Mouse (Mus musculus) heart, postnatal 0 days (tissue): Measurements from ENCODE around the gene Mmp23. TPM values are rescaled to one million over a fixed set of nuclear protein-coding genes. Genes with fewer than 3 reads are reported as not detected.

ENCODE experiments used
- ATAC-seq: fragments of 200-750 bp; cut with Nextera tagmentation; 2 replicates; pipeline ENCODE4 v1.8.0; 2017; ENCODE audit warnings: low read depth, moderate number of reproducible peaks, moderate library complexity; ENCODE audit not compliant: insufficient read depth
- DNase-seq: peaks from one replicate; pipeline ENCODE4 v3.0.0-alpha.2; 2016; ENCODE audit warnings: low spot score
- H3K27ac ChIP-seq: fragments of 300-500 bp; sonication (generic); 2 replicates; pipeline ENCODE4 v1.5.1; 2014; ENCODE audit warnings: low read depth, mild to moderate bottlenecking
- H3K27me3 ChIP-seq: fragments of 300-500 bp; sonication (generic); 2 replicates; pipeline ENCODE4 v1.6.1; 2014; ENCODE audit warnings: low read length, mixed read lengths; ENCODE audit not compliant: control insufficient read depth, insufficient read depth
- H3K36me3 ChIP-seq: fragments of 300-500 bp; sonication (generic); replicated peaks from 2 replicates; pipeline ENCODE4 v1.6.1; 2014; ENCODE audit warnings: low read length, mixed read lengths; ENCODE audit not compliant: control insufficient read depth, insufficient read depth
- H3K4me1 ChIP-seq: fragments of 300-500 bp; sonication (generic); 2 replicates; pipeline ENCODE4 v1.6.1; 2014; ENCODE audit warnings: antibody characterized with exemption; ENCODE audit not compliant: control insufficient read depth, insufficient read depth
- H3K4me2 ChIP-seq: fragments of 300-500 bp; sonication (generic); 2 replicates; pipeline ENCODE4 v1.6.1; 2014; ENCODE audit warnings: low read depth, mild to moderate bottlenecking, low read length, moderate library complexity
- H3K4me3 ChIP-seq: fragments of 300-500 bp; sonication (generic); 2 replicates; pipeline ENCODE4 v1.5.1; 2014; ENCODE audit warnings: low read depth, low read length
- H3K9ac ChIP-seq: fragments of 300-500 bp; sonication (generic); replicated peaks from 2 replicates; pipeline ENCODE4 v1.6.1; 2014; ENCODE audit warnings: low read depth, low read length, mixed read lengths
- H3K9me3 ChIP-seq: fragments of 300-500 bp; sonication (generic); replicated peaks from 2 replicates; pipeline ENCODE4 v1.6.1; 2016; ENCODE audit warnings: low read length; ENCODE audit not compliant: control insufficient read depth
- CTCF ChIP-seq: IDR thresholded peaks from 2 replicates; pipeline ENCODE4 v1.5.1; 2016; ENCODE audit warnings: antibody characterized with exemption, control low read depth, low read depth
- EP300 ChIP-seq: IDR thresholded peaks from 2 replicates; pipeline ENCODE4 v1.6.1; 2016; ENCODE audit warnings: antibody characterized with exemption, low read depth
- WGBS: fragments of 180-500 bp; shearing (Covaris S2); extraction: QIAGEN DNeasy Blood & Tissue Kit; methylation state at CpG from one replicate; pipeline ENCODE4 v1.1.7; 2014; 5-methylcytosine and 5-hydroxymethylcytosine counted together
- polyA plus RNA-seq: library from polyadenylated mRNA; unstranded; fragments of >200 nt; fragmentation: Nextera tagmentation; extraction: Ambion mirVana; gene quantifications from 2 replicates; pipeline ENCODE4 v1.2.1, GENCODE M21; 2015
- total RNA-seq: library from RNA; depleted of rRNA; stranded (reverse); fragments of >200 nt; gene quantifications from 2 replicates; pipeline ENCODE4 v1.2.3, GENCODE M21; 2014; ENCODE audit warnings: low replicate concordance

Mmp23 gene
- total and polyA plus RNA-seq, 2 experiments from 2014 or later: 49.8 to 66.6 TPM

GRCm38 (mm10) chr4:155624338-155625291 lies 28.6 kb downstream of the Mmp23 start, which contains the start of gene Cdk11b:
TSS of gene Cdk11b (plus strand) at chr4:155624854.
- Histone ChIP-seq H3K9ac (peak within 1 kb of the TSS; percentile 91), H3K9me3 (no peaks in the 10 kb centered on the region), H3K27ac (peak within 1 kb of the TSS; percentile 91), H3K36me3 (peaks cover 47% of the 10 kb centered on the region), H3K4me3 (peak within 1 kb of the TSS; percentile 97), H3K27me3 (no peaks in the 10 kb centered on the region), H3K4me1 (peaks cover 9% of the 10 kb centered on the region), H3K4me2 (peak within 1 kb of the TSS; percentile 80)
- ATAC-seq (peak; percentile 100), DNase-seq (peak; percentile 99)
- TF ChIP-seq CTCF (no peak), EP300 (peak; percentile 80; the same call in 1 of the 2 replicates)
- under 1% methylated on average over 83 of the region's 84 CpGs for WGBS

GRCm38 (mm10) chr4:155618321-155618720 lies 34.9 kb downstream of the Mmp23 start:
- H3K9me3 ChIP-seq: no peaks in the 10 kb centered on the region

GRCm38 (mm10) chr4:155613264-155613663 lies 39.9 kb downstream of the Mmp23 start:
- Histone ChIP-seq H3K4me3 (no peak overlapping the region), H3K9ac (no peak overlapping the region), H3K27ac (no peak overlapping the region), H3K27me3 (no peaks in the 10 kb centered on the region), H3K4me2 (no peak overlapping the region), H3K9me3 (no peaks in the 10 kb centered on the region), H3K4me1 (no peaks in the 10 kb centered on the region), H3K36me3 (peaks cover 78% of the 10 kb centered on the region)
- 90% methylated on average over 3 of the region's 3 CpGs for WGBS
- ATAC-seq: no peak
- DNase-seq: no peak
- TF ChIP-seq CTCF (no peak), EP300 (no peak)

More at GRCm38 (mm10) chr4:155618321-155618720, 34.9 kb downstream of the Mmp23 start:
- Histone ChIP-seq H3K4me1 (no peaks in the 10 kb centered on the region), H3K9ac (no peak overlapping the region), H3K36me3 (peaks cover 75% of the 10 kb centered on the region), H3K4me2 (no peak overlapping the region), H3K4me3 (no peak overlapping the region), H3K27me3 (no peaks in the 10 kb centered on the region), H3K27ac (no peak overlapping the region)
- no peak for DNase-seq
- ATAC-seq: no peak
- no peak for TF ChIP-seq EP300
- TF ChIP-seq CTCF: no peak
- 79% methylated on average over 5 of the region's 5 CpGs for WGBS

GRCm38 (mm10) chr4:155611860-155612259 lies 41.3 kb downstream of the Mmp23 start:
- Histone ChIP-seq H3K4me1 (no peaks in the 10 kb centered on the region), H3K36me3 (peaks cover 65% of the 10 kb centered on the region), H3K27me3 (no peaks in the 10 kb centered on the region), H3K4me2 (no peak overlapping the region), H3K9ac (no peak overlapping the region), H3K4me3 (no peak overlapping the region), H3K27ac (no peak overlapping the region), H3K9me3 (no peaks in the 10 kb centered on the region)
- ATAC-seq (no peak), DNase-seq (no peak)
- WGBS: 74% methylated on average over 3 of the region's 3 CpGs
- TF ChIP-seq CTCF (no peak), EP300 (no peak)

GRCm38 (mm10) chr4:155606825-155607224 lies 46.4 kb downstream of the Mmp23 start:
- no peak overlapping the region for H3K4me2 ChIP-seq
- no peaks in the 10 kb centered on the region for H3K9me3 ChIP-seq
- DNase-seq: no peak
- no peak overlapping the region for H3K9ac ChIP-seq
- TF ChIP-seq CTCF (no peak), EP300 (no peak)
- no peaks in the 10 kb centered on the region for H3K27me3 ChIP-seq
- no peak overlapping the region for H3K4me3 ChIP-seq
- no peak for ATAC-seq
- H3K36me3 ChIP-seq: peaks cover 30% of the 10 kb centered on the region
- H3K4me1 ChIP-seq: no peaks in the 10 kb centered on the region
- WGBS: 83% methylated on average over 2 of the region's 2 CpGs
- H3K27ac ChIP-seq: no peak overlapping the region
